Mouse (Mus musculus) cerebellum, postnatal 10 days (tissue): ENCODE measurements at regions not wholly inside any gene's neighbourhood (a gene's known extent, or its start where the extent isn't known, plus 50 kb on each side); places are given as distances from the start of the nearest gene placed in this dataset.
"Not testable (repeated sequence)": the region's sequence is repeated elsewhere in the genome, so short reads cannot be mapped to it uniquely, and the experiment has no call there.

ENCODE experiments used
- DNase-seq, 2 experiments: peaks; one replicate each; pipeline ENCODE4 v3.0.0; 2021; ENCODE audit warnings: mixed read lengths in 2 of 2

- peak; percentile 57 to 63 for DNase-seq
These were observed 460.5 kb downstream of the Cdh8 start for GRCm38 (mm10) chr8:98955803-98956202.

- no peak for DNase-seq
These were observed 503.0 kb downstream of the Cdh8 start for GRCm38 (mm10) chr8:98913159-98913777.

DNA sequence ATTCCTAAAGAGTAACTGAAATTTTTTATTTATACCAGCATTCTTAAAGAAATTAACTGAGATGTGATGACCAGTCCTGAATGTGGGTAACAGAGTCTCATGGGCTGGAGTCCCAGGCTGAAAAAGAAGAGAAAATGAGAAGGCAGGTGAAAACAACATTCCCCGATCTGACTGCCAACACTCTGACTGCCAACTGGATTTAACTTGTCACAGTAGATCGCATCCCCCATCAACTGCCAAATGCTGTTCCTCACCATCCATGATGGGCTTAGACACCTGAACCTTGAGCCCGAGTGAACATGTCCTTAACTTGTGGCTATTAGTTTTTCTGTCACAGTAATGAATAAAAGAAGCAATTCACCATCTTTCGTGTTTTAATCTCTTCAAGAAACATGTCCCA lies 522.9 kb downstream of the Cdh8 start:
- peak; percentile 49 to 64 for DNase-seq

GRCm38 (mm10) chr8:98861664-98862306 lies 554.5 kb downstream of the Cdh8 start:
- peak; percentile 73 to 79 for DNase-seq

GRCm38 (mm10) chr8:98861175-98861574 lies 555.1 kb downstream of the Cdh8 start:
- DNase-seq: peak; percentile 87 to 88

DNA sequence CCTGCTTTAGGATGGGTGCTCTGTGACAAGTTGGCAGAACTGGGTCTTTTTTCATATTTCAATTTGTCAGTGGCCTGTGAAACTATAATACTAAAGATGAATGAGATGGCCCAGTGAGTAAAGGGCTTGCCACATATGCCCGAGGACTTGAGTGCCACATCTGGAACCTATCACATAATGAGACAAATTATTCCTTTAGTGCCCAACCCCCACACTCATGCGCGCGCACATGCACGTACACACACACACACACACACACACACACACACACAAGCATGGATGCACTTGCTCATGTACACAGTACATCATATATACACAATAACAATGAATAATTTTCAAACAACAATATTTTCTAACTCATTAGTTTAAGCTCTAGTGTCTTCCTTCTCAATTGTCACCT lies 555.9 kb downstream of the Cdh8 start:
- peak; percentile 19 to 21 for DNase-seq

DNA sequence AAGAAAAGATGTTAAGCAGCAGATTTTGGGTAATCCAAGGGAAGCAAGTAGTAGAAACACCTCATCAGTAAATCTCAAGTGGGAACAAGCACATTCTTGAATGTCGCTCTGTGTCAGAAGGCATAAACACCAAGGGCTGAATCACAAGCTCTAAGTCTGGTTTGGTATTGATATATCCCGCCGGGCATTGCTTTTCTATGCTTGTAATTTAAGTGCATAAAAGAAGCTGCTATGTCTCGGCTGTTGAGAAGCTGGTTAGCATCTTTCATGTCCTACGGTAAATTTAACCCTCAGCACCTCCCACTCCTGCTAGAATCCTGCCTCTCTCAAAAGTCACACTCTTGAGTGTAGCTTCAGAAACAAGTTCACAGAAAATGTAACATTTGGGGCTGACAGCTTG lies 586.8 kb downstream of the Cdh8 start:
- DNase-seq: no peak

- DNase-seq: peak; percentile 80 to 83
These were observed 587.3 kb downstream of the Cdh8 start for GRCm38 (mm10) chr8:98829006-98829405.

- DNase-seq: peak; percentile 90 to 92
These were observed 604.3 kb downstream of the Cdh8 start for GRCm38 (mm10) chr8:98811922-98812321.

- peak; percentile 86 to 91 for DNase-seq
These were observed 618.8 kb downstream of the Cdh8 start for GRCm38 (mm10) chr8:98797445-98797844.

DNA sequence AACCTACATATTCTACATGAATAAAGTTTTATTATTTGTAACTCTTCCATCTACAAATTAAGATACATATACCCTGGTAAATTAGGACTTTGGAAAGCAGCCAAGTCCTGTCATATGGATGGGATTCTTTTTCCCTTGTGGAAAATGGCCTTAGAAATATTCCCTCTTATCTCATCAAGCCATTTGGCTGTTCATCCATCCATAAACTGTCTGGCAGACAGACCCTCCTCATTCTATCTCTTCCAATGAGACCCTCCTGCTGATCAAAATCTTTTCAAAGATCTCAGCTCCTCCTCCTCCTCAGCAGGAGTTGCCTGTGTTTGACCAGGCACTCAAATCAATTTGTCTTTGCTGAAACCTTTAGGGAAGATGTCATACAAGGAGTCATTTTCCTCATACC lies 649.2 kb downstream of the Cdh8 start:
- DNase-seq: peak; percentile 72 to 82

DNA sequence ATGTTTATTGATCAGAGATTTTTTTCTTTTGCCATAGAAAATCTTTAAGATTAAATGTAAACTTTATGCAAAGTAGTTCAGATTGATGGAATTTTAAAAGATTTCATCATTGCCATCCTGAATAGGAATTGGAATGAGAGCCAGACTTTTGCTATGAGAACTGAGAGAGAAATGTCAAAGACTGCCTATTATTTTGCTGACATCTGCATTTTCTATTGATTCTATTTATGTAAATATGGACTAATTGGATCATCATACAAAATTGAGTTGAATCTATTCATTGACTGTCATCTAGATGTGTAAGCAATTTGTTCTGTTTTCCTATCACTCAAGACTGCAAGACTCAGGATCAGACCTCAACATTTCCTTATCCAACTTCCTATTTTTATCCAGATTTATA lies 659.7 kb downstream of the Cdh8 start:
- no peak for DNase-seq

GRCm38 (mm10) chr8:98755795-98756194 lies 660.5 kb downstream of the Cdh8 start:
- DNase-seq: no peak

DNA sequence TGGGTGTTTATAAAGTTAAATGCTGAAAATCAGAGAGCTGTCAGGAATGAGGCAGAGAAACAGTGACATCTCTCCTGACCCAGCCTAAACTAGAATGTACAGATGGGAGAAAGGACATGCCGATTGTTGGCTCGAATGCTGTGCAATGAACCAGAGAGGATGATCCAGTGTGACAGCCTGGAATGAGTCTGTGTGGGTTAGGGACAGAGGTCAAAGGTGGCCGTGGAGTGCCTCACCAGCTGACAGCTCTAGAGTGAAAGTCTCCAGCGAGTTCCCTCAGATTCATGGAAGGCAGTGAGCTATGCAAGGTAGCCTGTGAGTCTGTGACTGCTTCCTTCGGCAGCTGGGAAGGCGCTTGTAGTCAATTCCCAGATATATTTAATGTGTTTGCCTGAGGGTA lies 663.9 kb downstream of the Cdh8 start:
- peak; percentile 63 to 70 for DNase-seq

GRCm38 (mm10) chr8:98707753-98708152 lies 708.5 kb downstream of the Cdh8 start:
- DNase-seq: no peak

GRCm38 (mm10) chr8:98706122-98706521 lies 710.1 kb downstream of the Cdh8 start:
- DNase-seq: no peak

GRCm38 (mm10) chr8:98685195-98685594 lies 731.1 kb downstream of the Cdh8 start:
- DNase-seq: peak; percentile 88 to 89

DNA sequence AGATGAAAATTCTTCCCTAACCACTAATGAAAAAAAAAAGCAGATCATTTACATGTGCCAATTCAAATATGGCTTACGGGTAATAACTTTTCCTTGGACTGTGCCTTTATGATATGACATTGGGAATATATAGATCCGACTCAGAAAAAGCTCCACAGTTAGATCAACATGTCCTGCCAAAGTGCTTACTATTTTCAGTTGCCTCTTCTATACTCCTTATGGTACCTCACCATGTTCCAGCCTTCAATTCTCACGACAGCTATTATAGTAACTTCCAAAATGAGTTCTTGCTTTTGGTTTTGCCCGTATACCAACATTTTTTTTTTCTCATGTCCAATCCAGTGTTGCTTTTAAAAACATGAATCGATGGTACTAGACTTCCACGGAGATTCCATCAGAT lies 731.7 kb downstream of the Cdh8 start:
- DNase-seq: peak in 1 of 2 experiments; percentile 3

DNA sequence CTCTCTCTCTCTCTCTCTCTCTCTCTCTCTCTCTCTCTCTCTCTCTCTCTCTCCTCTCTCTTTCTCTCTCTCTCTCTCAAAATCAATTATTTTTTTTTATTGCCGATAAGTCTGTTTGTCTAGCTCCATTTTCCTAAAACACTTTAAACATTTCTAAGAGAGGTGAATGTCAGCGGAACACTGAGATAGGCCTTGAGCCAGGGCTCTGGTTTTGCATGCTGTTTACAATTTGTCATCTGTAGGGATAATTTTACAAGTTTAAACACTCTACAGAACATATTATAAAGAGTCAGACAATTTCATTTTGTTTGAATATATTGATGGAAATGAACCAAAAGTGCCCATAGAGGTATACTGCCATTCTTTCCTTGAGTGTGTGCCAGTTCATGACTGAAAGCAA lies 736.2 kb downstream of the Cdh8 start:
- DNase-seq: no peak

- no peak for DNase-seq
These were observed 757.0 kb downstream of the Cdh8 start for GRCm38 (mm10) chr8:98659287-98659686.

GRCm38 (mm10) chr8:98652316-98652715 lies 764.0 kb downstream of the Cdh8 start:
- not testable (repeated sequence) for DNase-seq

GRCm38 (mm10) chr8:98651010-98651409 lies 765.3 kb downstream of the Cdh8 start:
- peak; percentile 53 to 54 for DNase-seq

DNA sequence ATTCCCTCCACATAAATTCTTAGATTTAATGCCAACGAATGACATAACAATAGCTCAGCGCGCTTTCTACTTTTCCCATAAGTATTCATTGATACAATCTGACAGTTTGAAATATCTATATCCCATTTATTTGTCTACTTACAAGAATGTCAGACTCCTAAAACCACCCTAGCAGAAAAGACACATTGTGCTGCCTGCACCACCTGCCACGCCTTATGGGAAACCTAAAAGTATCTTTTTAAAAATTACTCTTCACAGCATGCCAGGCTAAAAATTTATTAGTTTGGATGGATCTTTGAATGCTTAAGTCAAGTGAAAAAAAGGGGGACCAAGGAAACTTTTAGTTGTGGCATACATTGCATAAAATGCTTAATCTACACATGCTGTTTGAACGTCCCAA lies 788.1 kb downstream of the Cdh8 start:
- DNase-seq: no peak

DNA sequence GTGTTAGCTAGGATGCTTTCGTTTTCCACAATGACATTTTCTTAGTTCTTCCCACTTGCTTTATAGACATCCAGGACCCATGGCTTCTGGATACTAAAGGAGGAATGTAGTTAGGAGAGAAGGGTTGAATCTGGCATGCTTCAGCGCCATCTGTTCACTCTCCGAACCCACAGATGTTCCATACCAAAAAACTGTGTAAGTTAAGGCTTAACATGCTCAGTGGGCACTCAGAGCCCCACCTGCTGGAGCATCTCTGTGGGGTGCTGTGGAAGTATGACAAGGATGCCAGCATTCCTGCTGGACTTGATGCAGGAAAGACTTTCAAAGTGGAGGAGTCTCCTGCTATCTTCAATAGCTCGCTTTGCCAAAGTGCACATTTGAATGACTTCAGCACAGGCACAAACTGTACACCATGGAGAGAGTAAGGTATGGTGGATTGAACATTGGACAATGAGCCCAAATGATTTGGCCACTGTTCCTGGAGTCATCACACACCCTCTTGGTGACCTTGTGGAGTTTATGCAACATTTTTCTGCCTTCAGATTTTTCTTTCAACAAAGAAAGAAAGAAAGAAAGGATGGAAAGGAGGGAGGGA lies 802.3 kb downstream of the Cdh8 start:
- DNase-seq: peak; percentile 86 to 96
